Mouse (Mus musculus) heart, adult 2 months (tissue): ENCODE results near the gene Fez2. TPM values are rescaled to one million over a fixed set of nuclear protein-coding genes. Genes with fewer than 3 reads are reported as not detected.
A peak's percentile ranks its signal among the peaks of the same experiment; 100 is the strongest.

Experiments
- DNase-seq, 2 experiments: peaks; one replicate each; pipeline ENCODE4 v3.0.0; 2021
- H3K27ac ChIP-seq: fragments of 200-600 bp; 2 replicates; pipeline ENCODE4 v1.8.1; 2022
- H3K27me3 ChIP-seq: fragments of 200-500 bp; 2 replicates; pipeline ENCODE4 v1.6.1; 2012; ENCODE audit warnings: mild to moderate bottlenecking, low read length, inconsistent platforms, mixed read lengths; ENCODE audit not compliant: control insufficient read depth, insufficient read depth
- H3K36me3 ChIP-seq: fragments of 200-500 bp; 2 replicates; pipeline ENCODE4 v1.6.1; 2012; ENCODE audit warnings: low read length, inconsistent platforms; ENCODE audit not compliant: control insufficient read depth, insufficient read depth
- H3K4me1 ChIP-seq: fragments of 200-500 bp; 2 replicates; pipeline ENCODE4 v1.6.1; 2011; ENCODE audit warnings: low read length; ENCODE audit not compliant: control insufficient read depth, insufficient read depth
- H3K4me3 ChIP-seq: fragments of 200-600 bp; 2 replicates; pipeline ENCODE4 v1.8.1; 2022
- H3K79me2 ChIP-seq: fragments of 200-500 bp; replicated peaks from 2 replicates; pipeline ENCODE4 v1.6.1; 2012; ENCODE audit warnings: mild to moderate bottlenecking, inconsistent platforms, low read length, moderate library complexity, mixed read lengths; ENCODE audit not compliant: control insufficient read depth, insufficient read depth
- H3K9ac ChIP-seq: fragments of 200-500 bp; 2 replicates; pipeline ENCODE4 v1.6.1; 2012; ENCODE audit warnings: low read depth, mild to moderate bottlenecking, control low read depth, inconsistent platforms, low read length, mixed read lengths
- CTCF ChIP-seq: fragments of 200-600 bp; IDR thresholded peaks from 2 replicates; pipeline ENCODE4 v1.8.1; 2022; ENCODE audit warnings: antibody characterized with exemption, mild to moderate bottlenecking, moderate library complexity
- EP300 ChIP-seq: fragments of 200-500 bp; IDR thresholded peaks from 2 replicates; pipeline ENCODE4 v1.6.1; 2011; ENCODE audit warnings: low read depth, low read length, control low read depth; ENCODE audit not compliant: insufficient read depth
- POLR2A ChIP-seq: fragments of 200-500 bp; IDR thresholded peaks from 2 replicates; pipeline ENCODE4 v1.6.1; 2011; ENCODE audit warnings: mild to moderate bottlenecking, low read depth, low read length, control low read depth; ENCODE audit not compliant: insufficient read depth
- WGBS: fragments of 180-500 bp; shearing (Covaris S2); methylation state at CpG from one replicate; pipeline ENCODE4 v1.1.7; 2018; 5-methylcytosine and 5-hydroxymethylcytosine counted together
- intact Hi-C: fragments of 180-260 bp; cut with DNase I; formaldehyde crosslinking; loops from one replicate; pipeline ENCODE4 v1.15.1; 2025
- polyA plus RNA-seq: library from polyadenylated mRNA; depleted of rRNA; stranded (reverse); fragments of >200 nt; gene quantifications from 2 replicates; pipeline ENCODE4 v1.2.3, GENCODE M21; 2012
- total RNA-seq, 2 experiments: library from RNA; stranded (reverse); gene quantifications; 2 replicates each; pipeline ENCODE4 v1.2.3; 2021

The Fez2 gene
- total and polyA plus RNA-seq, 3 experiments = 50.4 to 80.1 (median 76.7) TPM

DNA sequence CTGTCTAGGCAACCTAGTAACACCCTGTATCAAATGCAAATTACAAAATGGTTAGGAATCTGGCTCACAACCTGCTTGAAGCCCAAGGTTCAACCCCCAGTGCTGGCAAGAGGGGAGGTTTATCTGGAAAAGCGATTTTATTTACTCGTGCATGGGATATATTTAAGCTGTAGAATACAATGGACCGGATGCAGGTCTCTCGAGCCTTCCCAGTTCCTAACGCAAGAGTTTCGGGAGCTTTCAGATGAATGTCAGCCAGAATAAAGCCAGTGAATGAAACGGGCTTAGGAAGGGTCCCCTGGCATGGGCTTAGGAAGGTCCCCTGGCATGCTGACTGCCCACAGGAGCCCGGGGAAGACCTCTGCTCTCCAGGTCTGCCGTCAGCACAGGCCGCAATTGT, 11.1 kb downstream of the Fez2 start:
- Histone ChIP-seq H3K79me2 (no peaks in the 10 kb centered on the region), H3K9ac (peak overlapping the region; percentile 55), H3K4me1 (peaks cover 44% of the 10 kb centered on the region), H3K27ac (peak overlapping the region; percentile 79), H3K27me3 (no peaks in the 10 kb centered on the region), H3K36me3 (peaks cover 55% of the 10 kb centered on the region), H3K4me3 (no peak overlapping the region)
- WGBS = 49% methylated on average over 10 of the region's 10 CpGs
- intact Hi-C loops = loop anchor here (2.0 kb wide), 1 partner anchor 44 kb away; no protein-coding TSS in a partner anchor
- DNase-seq = peak in 1 of 2 experiments; percentile 28
- 0 out of 2 replicates have a peak, but pooled peaks have one; percentile 43 for TF ChIP-seq EP300
- no peak for TF ChIP-seq CTCF

DNA sequence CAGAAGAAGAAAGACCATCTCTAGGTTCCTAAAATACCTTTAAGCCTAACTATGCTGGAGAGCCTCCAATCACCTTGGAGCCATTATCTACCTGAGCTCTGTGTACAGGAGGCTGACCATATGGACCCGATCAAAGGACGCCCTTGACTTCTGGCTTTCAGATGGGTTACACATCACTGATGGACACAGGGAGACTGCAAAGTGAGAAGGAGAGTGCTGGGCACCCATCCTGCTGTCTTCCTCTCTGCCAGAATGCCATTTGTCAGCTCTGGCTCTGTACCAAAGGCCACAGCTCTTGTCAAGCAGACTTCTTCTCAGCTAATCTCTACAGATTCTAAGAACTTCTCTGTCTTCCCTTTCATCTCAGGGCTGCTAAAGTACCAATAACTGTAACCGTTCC, 12.6 kb downstream of the Fez2 start:
- H3K27me3 ChIP-seq = no peaks in the 10 kb centered on the region
- DNase-seq = no peak
- no peaks in the 10 kb centered on the region for H3K79me2 ChIP-seq
- H3K27ac ChIP-seq = no peak overlapping the region; the same call in 1 of the 2 replicates
- H3K4me3 ChIP-seq = no peak overlapping the region
- H3K9ac ChIP-seq = no peak overlapping the region
- no peak for TF ChIP-seq POLR2A
- no peak for TF ChIP-seq EP300
- no peak for TF ChIP-seq CTCF
- 85% methylated on average over 3 of the region's 3 CpGs for WGBS
- intact Hi-C loops = no loop called here
- peaks cover 45% of the 10 kb centered on the region for H3K36me3 ChIP-seq
- peaks cover 44% of the 10 kb centered on the region for H3K4me1 ChIP-seq

DNA sequence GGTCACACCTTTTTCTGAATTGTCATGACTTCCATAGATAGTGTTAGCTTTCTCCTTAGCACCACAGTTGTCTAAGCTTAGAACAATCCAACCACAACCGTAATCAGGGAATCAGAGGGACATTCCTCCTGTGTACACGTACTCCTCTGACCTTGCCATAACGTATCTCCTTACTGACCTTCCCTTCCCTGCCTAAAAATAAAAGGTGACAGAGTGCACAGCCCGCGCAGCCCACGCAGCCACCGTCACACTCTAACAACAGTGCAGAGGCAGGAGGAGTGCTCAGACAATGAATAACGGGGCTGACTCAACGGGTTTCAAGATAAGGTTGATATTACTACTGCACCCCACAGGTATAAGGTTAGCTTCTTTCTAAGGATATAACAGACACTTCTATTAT, 14.1 kb downstream of the Fez2 start:
- DNase-seq = no peak

DNA sequence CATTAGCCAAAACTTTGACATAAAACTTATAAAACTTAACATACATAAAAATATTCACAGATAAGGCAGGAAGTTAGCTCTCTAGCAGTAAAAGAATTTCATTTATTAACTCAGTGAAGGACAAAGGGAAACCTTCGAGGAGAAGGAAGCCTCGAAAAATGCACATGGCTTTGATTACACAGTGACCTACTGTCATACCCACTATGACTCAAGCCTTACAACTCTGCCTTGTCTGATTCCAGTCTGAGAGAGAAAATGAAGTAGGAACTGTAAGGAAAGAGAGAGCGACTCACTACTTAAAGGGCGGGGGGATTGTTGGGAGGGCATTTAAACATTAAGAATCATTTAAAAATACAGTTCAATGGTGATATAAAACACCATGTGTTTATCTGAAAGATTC, 14.7 kb downstream of the Fez2 start:
- peaks cover 50% of the 10 kb centered on the region for H3K36me3 ChIP-seq
- no peak overlapping the region for H3K4me3 ChIP-seq
- 71% methylated on average over 4 of the region's 4 CpGs for WGBS
- H3K79me2 ChIP-seq = no peaks in the 10 kb centered on the region
- H3K4me1 ChIP-seq = peaks cover 33% of the 10 kb centered on the region
- DNase-seq = no peak
- H3K9ac ChIP-seq = no peak overlapping the region
- peak overlapping the region; percentile 51 for H3K27ac ChIP-seq
- intact Hi-C loops = no loop called here
- no peaks in the 10 kb centered on the region for H3K27me3 ChIP-seq
- TF ChIP-seq EP300 (no peak), POLR2A (no peak), CTCF (no peak)

More for the DNA sequence above, 14.1 kb downstream of the Fez2 start:
- peak overlapping the region; percentile 22; the same call in 1 of the 2 replicates for H3K9ac ChIP-seq
- H3K36me3 ChIP-seq = peaks cover 46% of the 10 kb centered on the region
- intact Hi-C loops = no loop called here
- H3K4me1 ChIP-seq = peaks cover 38% of the 10 kb centered on the region
- WGBS = 26% methylated on average over 9 of the region's 9 CpGs
- TF ChIP-seq EP300 (no peak), POLR2A (no peak), CTCF (no peak)
- H3K4me3 ChIP-seq = no peak overlapping the region
- H3K79me2 ChIP-seq = no peaks in the 10 kb centered on the region
- peak overlapping the region; percentile 51 for H3K27ac ChIP-seq
- no peaks in the 10 kb centered on the region for H3K27me3 ChIP-seq

- no peaks in the 10 kb centered on the region for H3K79me2 ChIP-seq
- TF ChIP-seq EP300 = no peak
- TF ChIP-seq POLR2A = no peak
- TF ChIP-seq CTCF = no peak
- peaks cover 46% of the 10 kb centered on the region for H3K36me3 ChIP-seq
- no peak overlapping the region for H3K4me3 ChIP-seq
- intact Hi-C loops = no loop called here
- no peak overlapping the region for H3K9ac ChIP-seq
- no peak for DNase-seq
- H3K4me1 ChIP-seq = peaks cover 28% of the 10 kb centered on the region
- WGBS = 41% methylated on average over 6 of the region's 6 CpGs
- peak overlapping the region; percentile 51 for H3K27ac ChIP-seq
- H3K27me3 ChIP-seq = no peaks in the 10 kb centered on the region
Measured at GRCm38 (mm10) chr17:78402174-78402573, 15.8 kb downstream of the Fez2 start.

- 22% methylated on average over 4 of the region's 4 CpGs for WGBS
- peak overlapping the region; percentile 51 for H3K27ac ChIP-seq
- H3K79me2 ChIP-seq = no peaks in the 10 kb centered on the region
- peaks cover 25% of the 10 kb centered on the region for H3K4me1 ChIP-seq
- no peak overlapping the region for H3K4me3 ChIP-seq
- TF ChIP-seq POLR2A = no peak
- TF ChIP-seq EP300 = no peak
- no peak for TF ChIP-seq CTCF
- no peaks in the 10 kb centered on the region for H3K27me3 ChIP-seq
- intact Hi-C loops = loop anchor here (2.0 kb wide), 1 partner anchor 17 kb away; the partner anchor contains the start of gene Fez2
- no peak for DNase-seq
- H3K9ac ChIP-seq = no peak overlapping the region
- peaks cover 48% of the 10 kb centered on the region for H3K36me3 ChIP-seq
Measured at GRCm38 (mm10) chr17:78401713-78402112, 16.2 kb downstream of the Fez2 start.
